Mouse (Mus musculus) cerebellum, adult 2 months (tissue): Measurements from ENCODE around the gene Ptbp3. TPM values are rescaled to one million over a fixed set of nuclear protein-coding genes. Genes with fewer than 3 reads are reported as not detected.
"Not testable (repeated sequence)": the region's sequence is repeated elsewhere in the genome, so short reads cannot be mapped to it uniquely, and the experiment has no call there.

ENCODE experiments used
- DNase-seq, 2 experiments: peaks; one replicate each; pipeline ENCODE4 v3.0.0; 2021
- H3K27ac ChIP-seq: fragments of 200-500 bp; 2 replicates; pipeline ENCODE4 v1.5.1; 2012; ENCODE audit warnings: low read length, control low read depth, inconsistent platforms; ENCODE audit not compliant: insufficient read depth
- H3K27me3 ChIP-seq: fragments of 200-500 bp; 2 replicates; pipeline ENCODE4 v1.6.1; 2012; ENCODE audit warnings: inconsistent platforms, mild to moderate bottlenecking, low read length, moderate library complexity; ENCODE audit not compliant: control insufficient read depth, insufficient read depth
- H3K4me1 ChIP-seq: fragments of 200-500 bp; 2 replicates; pipeline ENCODE4 v1.6.1; 2011; ENCODE audit warnings: low read length; ENCODE audit not compliant: control insufficient read depth, insufficient read depth
- H3K4me3 ChIP-seq: fragments of 200-500 bp; replicated peaks from 2 replicates; pipeline ENCODE3; 2011; ENCODE audit warnings: mild to moderate bottlenecking, low read depth, low read length, control low read depth; ENCODE audit not compliant: insufficient read depth
- CTCF ChIP-seq: fragments of 200-500 bp; IDR thresholded peaks from 2 replicates; pipeline ENCODE4 v1.5.1; 2011; ENCODE audit warnings: low read depth, mild to moderate bottlenecking, control low read depth, low read length, moderate library complexity, borderline replicate concordance; ENCODE audit not compliant: insufficient read depth
- POLR2A ChIP-seq: fragments of 200-500 bp; IDR thresholded peaks from 2 replicates; pipeline ENCODE4 v1.6.1; 2011; ENCODE audit warnings: low read length, control low read depth, borderline replicate concordance; ENCODE audit not compliant: insufficient read depth
- WGBS: fragments of 180-500 bp; shearing (Covaris S2); methylation state at CpG from one replicate; pipeline ENCODE4 v1.1.7; 2018; 5-methylcytosine and 5-hydroxymethylcytosine counted together
- polyA plus RNA-seq: library from polyadenylated mRNA; depleted of rRNA; stranded (reverse); fragments of >200 nt; gene quantifications from 2 replicates; pipeline ENCODE4 v1.2.3, GENCODE M21; 2012

Ptbp3 gene
- polyA plus RNA-seq, 1 experiment, result 6.7 TPM

DNA sequence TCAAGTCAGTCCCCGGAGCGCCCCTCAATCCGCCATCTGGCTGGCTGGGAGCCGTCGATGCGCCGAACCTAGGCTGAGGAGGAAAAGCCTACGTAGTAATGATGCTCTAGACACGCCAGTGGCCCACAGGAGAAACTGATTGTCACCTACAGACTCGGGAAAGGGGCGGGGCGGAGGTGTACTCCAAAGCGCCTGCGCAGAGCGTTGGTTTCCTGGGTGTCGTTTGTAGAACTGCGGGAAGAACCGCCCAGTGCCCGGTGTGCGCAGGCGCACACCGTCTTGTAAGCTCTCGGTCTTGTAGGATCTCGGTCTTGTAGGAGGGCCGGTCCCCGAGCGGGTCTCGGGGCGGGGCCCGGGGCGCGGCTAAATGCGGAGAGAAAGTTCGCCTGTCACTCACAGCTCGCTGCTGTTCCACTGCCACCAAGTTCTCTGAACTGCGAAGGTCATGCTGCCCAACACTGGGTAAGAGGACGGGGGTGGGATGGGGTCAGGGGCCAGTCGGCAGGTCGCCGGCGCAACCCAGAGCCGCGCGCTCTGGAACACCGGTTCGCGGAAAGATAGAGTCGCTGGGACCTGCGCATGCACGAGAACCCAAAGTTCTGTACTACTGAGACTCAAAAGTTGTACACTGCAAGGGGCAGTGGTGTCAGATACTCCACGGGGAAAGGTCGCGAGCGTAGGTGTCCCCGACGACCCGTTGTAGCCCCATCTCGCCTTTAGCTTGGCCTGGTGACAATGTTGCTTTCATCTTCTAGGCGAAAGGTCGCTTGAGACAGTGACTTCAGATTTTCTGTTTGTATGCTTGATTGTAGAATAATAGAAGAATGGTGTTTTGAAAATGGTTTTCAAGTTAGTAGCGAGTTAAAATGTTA, 32.4 kb upstream of the Ptbp3 start, which contains the start of gene Hsdl2:
Gene Hsdl2, plus strand, starts transcription at position 250 of the 872 bp plus-strand sequence.
- under 1% methylated on average over 61 of the region's 61 CpGs for WGBS
- Histone ChIP-seq H3K27me3 (no peaks in the 10 kb centered on the region), H3K27ac (peak within 1 kb of the TSS; percentile 89), H3K4me3 (peak within 1 kb of the TSS; percentile 94), H3K4me1 (no peaks in the 10 kb centered on the region; the same call in 1 of the 2 replicates)
- peak; percentile 99 for DNase-seq
- TF ChIP-seq CTCF, result no peak
- peak; percentile 84 for TF ChIP-seq POLR2A

DNA sequence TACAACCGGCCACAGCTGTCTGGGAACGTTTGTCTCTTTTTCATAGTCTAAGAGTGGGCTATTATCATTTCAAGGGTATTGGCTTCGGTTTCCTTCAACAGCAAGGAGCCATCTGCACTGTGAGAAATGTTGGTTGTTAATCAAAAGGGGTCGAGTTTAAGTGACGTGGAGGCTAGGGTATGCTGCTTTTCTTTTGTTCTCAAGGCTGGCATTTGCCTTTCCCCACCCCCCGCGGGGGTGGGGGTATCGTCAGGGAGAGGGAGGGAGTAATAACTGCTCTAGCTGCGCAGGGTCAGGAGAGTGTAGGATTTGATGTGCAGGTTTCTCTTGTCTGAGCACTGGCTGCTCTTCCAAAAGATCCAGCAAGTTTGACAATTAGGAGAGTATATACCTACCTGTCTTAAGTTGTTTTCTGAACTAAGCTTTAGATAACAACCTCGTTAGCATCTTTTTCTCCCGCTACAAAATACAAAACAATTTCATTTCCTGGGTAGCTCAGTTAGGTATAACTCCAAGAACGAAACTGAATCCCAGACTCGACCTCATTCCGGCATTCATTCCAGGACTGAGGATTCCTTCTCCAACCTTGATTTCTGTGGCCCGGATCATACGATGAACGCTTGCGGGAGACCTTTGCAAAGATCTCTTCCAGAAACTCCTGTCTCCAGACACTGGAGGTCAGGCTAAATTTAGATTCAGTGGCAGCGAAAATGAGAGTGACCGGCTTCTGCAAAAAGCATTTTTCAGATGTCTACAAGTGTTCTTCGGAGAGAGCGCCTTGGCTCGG, 31.5 kb upstream of the Ptbp3 start:
- peak; percentile 35 to 40 for DNase-seq
- Histone ChIP-seq H3K27ac (peak overlapping the region; percentile 89), H3K27me3 (no peaks in the 10 kb centered on the region), H3K4me3 (peak overlapping the region; percentile 94), H3K4me1 (no peaks in the 10 kb centered on the region)
- WGBS, result under 1% methylated on average over 23 of the region's 23 CpGs
- TF ChIP-seq POLR2A, result no peak
- TF ChIP-seq CTCF, result no peak

DNA sequence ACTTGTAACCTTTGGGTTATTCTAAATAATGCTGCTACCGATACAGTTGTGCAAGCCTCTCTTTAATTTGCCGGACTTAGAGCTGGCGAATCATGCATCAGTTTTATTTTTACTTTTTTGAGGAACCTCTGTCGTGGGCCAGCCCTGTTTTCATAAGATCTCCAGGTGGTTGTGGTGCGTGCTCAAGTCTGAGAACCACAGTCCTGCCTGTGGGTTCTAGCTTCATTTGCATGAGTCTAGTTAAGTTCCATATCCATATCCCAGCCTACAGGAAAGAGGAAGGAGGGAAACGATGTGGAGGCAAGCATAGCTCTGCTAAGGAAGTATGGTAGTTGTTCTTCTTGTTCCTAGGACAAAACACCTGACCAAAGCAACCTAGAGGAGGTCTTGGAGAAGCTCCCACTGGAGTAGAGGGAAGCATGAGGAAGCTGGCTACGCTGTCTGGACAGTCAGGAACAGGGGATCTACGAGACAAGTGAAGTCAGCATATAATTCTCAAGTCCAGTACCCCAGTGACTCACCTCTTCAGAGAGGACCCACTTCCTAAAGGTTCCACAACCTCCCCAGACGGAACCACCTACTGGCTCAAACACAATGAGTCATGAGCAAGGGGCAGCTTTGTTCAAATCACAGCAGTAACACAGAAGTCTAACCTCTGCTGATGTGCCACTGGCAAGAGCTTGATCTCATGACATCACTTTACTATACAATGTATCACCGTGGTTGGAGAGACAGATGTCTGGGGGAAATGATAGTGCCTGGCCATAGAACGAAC, 26.2 kb upstream of the Ptbp3 start:
- no peak for DNase-seq
- H3K27ac ChIP-seq, result no peak overlapping the region
- TF ChIP-seq POLR2A (no peak), CTCF (no peak)
- no peak overlapping the region for H3K4me3 ChIP-seq
- no peaks in the 10 kb centered on the region for H3K4me1 ChIP-seq
- no peaks in the 10 kb centered on the region for H3K27me3 ChIP-seq
- 89% methylated on average over 11 of the region's 11 CpGs for WGBS

DNA sequence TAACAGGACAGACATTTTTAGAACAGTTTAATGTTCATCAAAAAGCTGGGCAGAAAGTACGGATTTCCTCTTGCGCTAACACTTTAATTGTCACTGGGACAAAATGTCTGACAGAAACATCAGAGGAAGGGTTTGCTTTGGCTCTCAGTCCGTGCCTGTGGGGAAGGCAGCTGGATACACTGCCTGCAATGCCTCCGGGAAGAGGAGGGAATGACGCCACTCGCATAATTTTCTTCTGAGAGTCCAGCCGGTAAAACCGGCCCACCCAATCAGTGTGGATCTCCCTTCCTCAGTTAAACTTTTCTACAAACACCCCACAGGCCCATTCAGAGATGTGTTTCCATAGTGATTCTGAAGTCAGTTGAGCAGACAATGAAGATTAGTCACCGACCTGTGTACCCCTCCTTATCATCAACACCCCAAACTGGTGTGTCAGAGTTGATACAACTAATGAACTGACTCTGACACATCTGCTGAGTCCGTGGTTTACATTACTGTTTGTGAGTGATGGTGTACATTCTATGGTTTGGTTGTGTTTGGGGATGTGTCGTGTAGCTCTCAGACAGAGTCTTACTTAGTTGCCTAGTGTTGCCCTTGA, 23.5 kb upstream of the Ptbp3 start:
- DNase-seq, result no peak
- Histone ChIP-seq H3K27me3 (no peaks in the 10 kb centered on the region), H3K4me1 (no peaks in the 10 kb centered on the region), H3K27ac (no peak overlapping the region), H3K4me3 (no peak overlapping the region)
- no peak for TF ChIP-seq POLR2A
- TF ChIP-seq CTCF, result no peak
- 74% methylated on average over 11 of the region's 11 CpGs for WGBS

DNA sequence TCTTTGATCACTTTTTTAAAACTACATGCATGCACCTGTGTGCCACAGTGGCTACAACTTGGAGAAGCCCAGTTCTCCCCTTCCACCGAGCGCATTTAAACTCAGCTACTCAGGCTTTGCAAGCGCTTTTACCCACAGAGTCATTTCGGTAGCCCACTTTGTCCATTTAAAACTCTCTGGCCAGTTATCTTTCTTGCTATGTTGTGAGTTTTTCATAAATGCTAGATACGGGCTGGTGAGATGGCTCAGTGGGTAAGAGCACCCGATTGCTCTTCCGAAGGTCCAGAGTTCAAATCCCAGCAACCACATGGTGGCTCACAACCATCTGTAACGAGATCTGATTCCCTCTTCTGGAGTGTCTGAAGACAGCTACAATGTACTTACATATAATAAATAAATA, 21.4 kb upstream of the Ptbp3 start:
- 95% methylated on average over 8 of the region's 8 CpGs for WGBS
- not testable (repeated sequence) for H3K27ac ChIP-seq, H3K4me1 ChIP-seq, H3K27me3 ChIP-seq, H3K4me3 ChIP-seq, DNase-seq

DNA sequence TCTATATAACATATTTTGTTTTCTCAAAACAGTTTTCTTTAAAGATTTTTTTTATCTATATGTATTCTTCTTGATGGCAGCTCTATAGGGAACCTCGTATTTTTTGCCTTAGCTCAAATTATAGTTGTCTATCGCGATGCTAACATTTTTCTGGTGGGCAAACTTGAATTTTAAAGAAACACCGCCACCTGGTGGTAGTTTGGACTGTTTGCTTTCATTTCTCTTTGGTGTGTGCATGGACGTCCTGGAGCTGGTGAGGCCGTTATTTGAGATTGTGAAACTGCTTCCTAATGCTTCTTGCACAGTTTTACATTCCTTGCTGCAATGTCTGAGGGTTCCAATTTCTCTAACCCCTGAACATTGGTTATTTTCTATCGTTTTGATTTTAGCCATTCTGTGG, 20.4 kb upstream of the Ptbp3 start:
- no peaks in the 10 kb centered on the region for H3K4me1 ChIP-seq
- WGBS, result 2% methylated on average over 7 of the region's 7 CpGs
- no peak overlapping the region for H3K4me3 ChIP-seq
- H3K27ac ChIP-seq, result no peak overlapping the region
- DNase-seq, result peak; percentile 61 to 67
- H3K27me3 ChIP-seq, result no peaks in the 10 kb centered on the region
- TF ChIP-seq CTCF (peak; percentile 64; the same call in 1 of the 2 replicates), POLR2A (no peak)

DNA sequence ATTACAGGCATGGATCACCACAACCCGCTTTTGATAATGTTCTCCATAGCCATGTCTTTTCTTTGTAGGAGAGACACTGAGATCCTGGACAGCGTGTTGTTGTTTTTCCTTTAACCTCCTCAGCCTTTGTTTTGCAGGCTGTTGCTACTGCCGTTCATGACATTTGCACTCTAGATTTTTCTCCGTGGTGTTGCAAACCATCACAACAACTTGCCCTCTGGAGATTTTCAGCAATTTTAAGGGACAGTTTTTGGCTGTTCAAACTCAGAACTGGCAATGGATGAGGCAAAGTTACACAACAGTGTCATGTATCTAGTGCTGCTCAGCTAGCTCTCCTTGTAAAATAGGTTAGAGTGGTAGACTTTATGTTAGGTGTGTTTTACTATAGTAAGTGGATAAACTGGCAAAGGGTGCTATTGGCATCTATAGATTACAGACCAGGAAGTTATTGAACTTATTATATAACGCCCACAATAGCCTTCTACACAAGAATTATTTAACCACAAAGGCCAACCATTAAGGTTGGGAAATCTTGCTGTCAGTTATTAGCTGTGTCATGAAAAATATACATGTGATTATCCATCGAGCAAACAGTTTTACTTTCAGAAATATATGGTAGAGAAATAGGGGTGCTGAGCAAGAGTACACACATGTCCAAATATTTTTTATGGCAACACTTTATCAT, 18.6 kb upstream of the Ptbp3 start:
- Histone ChIP-seq H3K4me1 (no peaks in the 10 kb centered on the region), H3K27me3 (no peaks in the 10 kb centered on the region), H3K27ac (no peak overlapping the region), H3K4me3 (no peak overlapping the region)
- WGBS, result 87% methylated on average over 6 of the region's 6 CpGs
- TF ChIP-seq POLR2A (no peak), CTCF (no peak)
- DNase-seq, result no peak
